Mouse (Mus musculus) MEL (cell line): ENCODE measurements around the gene Arhgap24. TPM values are rescaled to one million over a fixed set of nuclear protein-coding genes. Genes with fewer than 3 reads are reported as not detected.

Experiments
- DNase-seq: peaks from one replicate; pipeline ENCODE4 v3.0.0; 2011; ENCODE audit warnings: low read depth, low spot score
- H3K27ac ChIP-seq: 2 replicates; pipeline ENCODE4 v1.5.1; 2012; ENCODE audit warnings: low read depth, mild to moderate bottlenecking, control low read depth, low read length, moderate library complexity; ENCODE audit not compliant: control insufficient read depth
- H3K27me3 ChIP-seq, 2 experiments: fragments of 150-350 bp in 1 of 2; sonication (generic) in 1 of 2; 2 replicates each; pipeline ENCODE4 v1.6.1; 2012; ENCODE audit warnings: low read length in 2 of 2, mild to moderate bottlenecking in 2 of 2, improper control_type of control experiment in 1 of 2, moderate library complexity in 1 of 2; ENCODE audit not compliant: insufficient read depth in 2 of 2, control insufficient read depth in 1 of 2
- H3K36me3 ChIP-seq, 2 experiments: 2 replicates each; pipeline ENCODE4 v1.6.1; 2012 to 2014; ENCODE audit warnings: low read length in 2 of 2, improper control_type of control experiment in 1 of 2, inconsistent platforms in 1 of 2, mild to moderate bottlenecking in 1 of 2; ENCODE audit not compliant: insufficient read depth in 2 of 2, control insufficient read depth in 1 of 2
- H3K4me1 ChIP-seq, 2 experiments: fragments of 150-350 bp in 1 of 2; sonication (generic) in 1 of 2; 2 replicates each; pipeline ENCODE4 v1.6.1; 2012; ENCODE audit warnings: low read length in 2 of 2, improper control_type of control experiment in 1 of 2, mild to moderate bottlenecking in 1 of 2; ENCODE audit not compliant: insufficient read depth in 2 of 2, control insufficient read depth in 1 of 2
- H3K4me3 ChIP-seq, 2 experiments: fragments of 150-350 bp in 1 of 2; sonication (generic) in 1 of 2; 2 replicates each; pipeline ENCODE4 v1.5.1; 2012; ENCODE audit warnings: low read depth in 2 of 2, low read length in 2 of 2, mild to moderate bottlenecking in 2 of 2, moderate library complexity in 2 of 2, control low read depth in 1 of 2, improper control_type of control experiment in 1 of 2; ENCODE audit not compliant: control insufficient read depth in 1 of 2, insufficient read depth in 1 of 2
- H3K79me2 ChIP-seq: 2 replicates; pipeline ENCODE4 v1.6.1; 2012; ENCODE audit warnings: mild to moderate bottlenecking, low read length, moderate library complexity; ENCODE audit not compliant: control insufficient read depth, poor library complexity, insufficient read depth
- H3K9ac ChIP-seq: 2 replicates; pipeline ENCODE4 v1.6.1; 2012; ENCODE audit warnings: low read depth, mild to moderate bottlenecking, control low read depth, low read length, moderate library complexity; ENCODE audit not compliant: control insufficient read depth, poor library complexity, severe bottlenecking
- H3K9me3 ChIP-seq: fragments of 150-350 bp; sonication (generic); replicated peaks from 2 replicates; pipeline ENCODE4 v1.6.1; 2012; ENCODE audit warnings: mild to moderate bottlenecking, low read length, improper control_type of control experiment, moderate library complexity; ENCODE audit not compliant: insufficient read depth
- BHLHE40 ChIP-seq: IDR thresholded peaks from 2 replicates; pipeline ENCODE4 v1.6.1; 2012; ENCODE audit warnings: low read depth, mild to moderate bottlenecking, inconsistent platforms, low read length, improper control_type of control experiment, borderline replicate concordance
- CHD2 ChIP-seq: IDR thresholded peaks from 2 replicates; pipeline ENCODE4 v1.6.1; 2011; ENCODE audit warnings: low read length, improper control_type of control experiment
- CTCF ChIP-seq, 3 experiments: IDR thresholded peaks in 2 of 3; conservative IDR thresholded peaks in 1 of 3; 2 replicates each; pipeline ENCODE4 v1.5.1; 2011 to 2012; ENCODE audit warnings: low read length in 3 of 3, low read depth in 2 of 3, mild to moderate bottlenecking in 2 of 3, improper control_type of control experiment in 1 of 3, inconsistent platforms in 1 of 3, mixed read lengths in 1 of 3, moderate library complexity in 1 of 3; ENCODE audit not compliant: control insufficient read depth in 1 of 3, insufficient read depth in 1 of 3, poor library complexity in 1 of 3, severe bottlenecking in 1 of 3
- E2F4 ChIP-seq: IDR thresholded peaks from 2 replicates; pipeline ENCODE4 v1.6.1; 2011; ENCODE audit warnings: low read depth, low read length, improper control_type of control experiment, borderline replicate concordance
- ELF1 ChIP-seq: IDR thresholded peaks from 2 replicates; pipeline ENCODE4 v1.6.1; 2014; ENCODE audit warnings: low read depth, mild to moderate bottlenecking, inconsistent platforms, low read length, improper control_type of control experiment, moderate library complexity
- EP300 ChIP-seq, 2 experiments: IDR thresholded peaks; 2 replicates each; pipeline ENCODE4 v1.6.1; 2011; ENCODE audit warnings: improper control_type of control experiment in 2 of 2, low read length in 2 of 2, low read depth in 1 of 2, mild to moderate bottlenecking in 1 of 2
- ETS1 ChIP-seq: IDR thresholded peaks from 2 replicates; pipeline ENCODE4 v1.6.1; 2012; ENCODE audit warnings: low read depth, mild to moderate bottlenecking, inconsistent platforms, low read length, improper control_type of control experiment, moderate library complexity
- GABPA ChIP-seq: IDR thresholded peaks from 2 replicates; pipeline ENCODE4 v1.6.1; 2012; ENCODE audit warnings: low read depth, mild to moderate bottlenecking, inconsistent platforms, low read length, improper control_type of control experiment, moderate library complexity
- GATA1 ChIP-seq: IDR thresholded peaks from 2 replicates; pipeline ENCODE4 v1.6.1; 2011; ENCODE audit warnings: low read depth, low read length, improper control_type of control experiment
- HCFC1 ChIP-seq: IDR thresholded peaks from 2 replicates; pipeline ENCODE4 v1.6.1; 2012; ENCODE audit warnings: low read depth, mild to moderate bottlenecking, inconsistent platforms, low read length, improper control_type of control experiment, moderate library complexity
- KAT2A ChIP-seq: conservative IDR thresholded peaks from 2 replicates; pipeline ENCODE4 v1.6.1; 2012; ENCODE audit warnings: low read depth, low read length, improper control_type of control experiment, inconsistent platforms
- MAFK ChIP-seq: IDR thresholded peaks from 2 replicates; pipeline ENCODE4 v1.6.1; 2011; ENCODE audit warnings: low read depth, mild to moderate bottlenecking, low read length, improper control_type of control experiment, borderline replicate concordance
- MYB ChIP-seq: IDR thresholded peaks from 2 replicates; pipeline ENCODE4 v1.6.1; 2011; ENCODE audit warnings: mild to moderate bottlenecking, low read depth, low read length, improper control_type of control experiment
- NELFE ChIP-seq: IDR thresholded peaks from 2 replicates; pipeline ENCODE4 v1.6.1; 2011; ENCODE audit warnings: low read depth, low read length, improper control_type of control experiment
- NRF1 ChIP-seq: IDR thresholded peaks from 2 replicates; pipeline ENCODE4 v1.6.1; 2014; ENCODE audit warnings: low read depth, mild to moderate bottlenecking, inconsistent platforms, low read length, improper control_type of control experiment, moderate library complexity; ENCODE audit not compliant: poor library complexity, insufficient read depth, severe bottlenecking
- POLR2AphosphoS5 ChIP-seq: IDR thresholded peaks from 2 replicates; pipeline ENCODE4 v1.6.1; 2012; ENCODE audit warnings: low read depth, borderline replicate concordance, mild to moderate bottlenecking, inconsistent platforms, low read length, moderate library complexity, mixed read lengths
- RCOR1 ChIP-seq: IDR thresholded peaks from 2 replicates; pipeline ENCODE4 v1.6.1; 2012; ENCODE audit warnings: low read depth, mild to moderate bottlenecking, inconsistent platforms, low read length, improper control_type of control experiment
- SMC3 ChIP-seq: IDR thresholded peaks from 2 replicates; pipeline ENCODE4 v1.6.1; 2011; ENCODE audit warnings: low read depth, low read length, improper control_type of control experiment
- TAL1 ChIP-seq: IDR thresholded peaks from 2 replicates; pipeline ENCODE4 v1.6.1; 2012; ENCODE audit warnings: mild to moderate bottlenecking, inconsistent platforms, low read length, moderate library complexity, mixed read lengths
- TBP ChIP-seq: IDR thresholded peaks from 2 replicates; pipeline ENCODE4 v1.8.0; 2011; ENCODE audit warnings: low read depth, low read length, improper control_type of control experiment
- TCF12 ChIP-seq: IDR thresholded peaks from 2 replicates; pipeline ENCODE4 v1.6.1; 2014; ENCODE audit warnings: low read depth, mild to moderate bottlenecking, inconsistent platforms, low read length, improper control_type of control experiment, moderate library complexity
- USF1 ChIP-seq: IDR thresholded peaks from 2 replicates; pipeline ENCODE4 v1.6.1; 2014; ENCODE audit warnings: low read depth, mild to moderate bottlenecking, inconsistent platforms, low read length, improper control_type of control experiment, moderate library complexity
- USF2 ChIP-seq, 2 experiments: IDR thresholded peaks; 2 replicates each; pipeline ENCODE4 v1.6.1; 2011 to 2012; ENCODE audit warnings: improper control_type of control experiment in 2 of 2, low read length in 2 of 2, borderline replicate concordance in 1 of 2, inconsistent platforms in 1 of 2, low read depth in 1 of 2, mild to moderate bottlenecking in 1 of 2; ENCODE audit not compliant: insufficient read depth in 1 of 2
- ZMIZ1 ChIP-seq: IDR thresholded peaks from 2 replicates; pipeline ENCODE4 v1.6.1; 2012; ENCODE audit warnings: low read depth, mild to moderate bottlenecking, inconsistent platforms, low read length, improper control_type of control experiment, moderate library complexity
- ZNF384 ChIP-seq: IDR thresholded peaks from 2 replicates; pipeline ENCODE4 v1.6.1; 2012; ENCODE audit warnings: low read depth, mild to moderate bottlenecking, inconsistent platforms, low read length, improper control_type of control experiment
- polyA plus RNA-seq, 2 experiments: library from polyadenylated mRNA; stranded (reverse) in 1 of 2; unstranded in 1 of 2; fragments of >175 nt in 1 of 2; fragments of >200 nt in 1 of 2; gene quantifications; 2 replicates each; pipeline versions ENCODE4 v1.2.1 to v1.2.4; 2012; ENCODE audit warnings: low replicate concordance in 2 of 2, low read depth in 1 of 2; ENCODE audit not compliant: insufficient read length in 2 of 2, insufficient read depth in 1 of 2, missing spikeins in 1 of 2
- total RNA-seq: library from RNA; depleted of rRNA; stranded (reverse); fragments of 300-350 nt; gene quantifications from 2 replicates; pipeline ENCODE4 v1.2.3, GENCODE M21; 2012

Gene Arhgap24
- total and polyA plus RNA-seq, 3 experiments = not detected

DNA sequence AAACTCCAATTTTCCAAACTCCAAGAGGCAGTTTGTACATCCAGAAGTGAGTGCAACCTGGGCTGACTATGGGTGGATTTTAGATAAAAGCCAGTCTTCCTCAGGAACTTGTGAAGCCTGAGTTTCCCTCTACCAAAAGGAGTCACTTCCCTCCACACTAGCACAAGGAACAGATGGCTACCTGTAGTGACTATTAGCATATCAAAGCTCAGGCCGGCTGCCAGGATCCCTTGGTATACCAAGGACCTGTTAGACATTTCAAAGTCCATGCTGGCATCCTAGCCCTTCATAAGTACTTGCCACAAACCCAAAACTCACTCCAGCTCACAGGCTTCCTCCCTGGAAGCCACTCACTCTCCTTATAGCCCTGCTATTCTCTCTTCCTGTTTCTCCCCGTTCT is 3.1 kb upstream of the Arhgap24 start:
- DNase-seq = no peak
- Histone ChIP-seq H3K36me3 (no peaks in the 10 kb centered on the region), H3K4me3 (no peak overlapping the region), H3K27me3 (no peaks in the 10 kb centered on the region), H3K9me3 (no peaks in the 10 kb centered on the region), H3K4me1 (no peaks in the 10 kb centered on the region), H3K27ac (no peak overlapping the region), H3K9ac (no peak overlapping the region), H3K79me2 (no peaks in the 10 kb centered on the region)
- TF ChIP-seq HCFC1 (no peak), CTCF (IDR thresholded peaks at IDR 0.05 in 2 of 3, conservative IDR thresholded peaks at IDR 0.05 in 1 of 3; ENCODE audit: control insufficient read depth in 1 of 3, insufficient read depth in 1 of 3, low read depth in 2 of 3, low read length in 3 of 3, poor library complexity in 1 of 3, severe bottlenecking in 1 of 3) (no peak), EP300 (IDR thresholded peaks at IDR 0.05; ENCODE audit: low read depth in 1 of 2, low read length in 2 of 2) (no peak), MYB (no peak), ZNF384 (no peak)

DNA sequence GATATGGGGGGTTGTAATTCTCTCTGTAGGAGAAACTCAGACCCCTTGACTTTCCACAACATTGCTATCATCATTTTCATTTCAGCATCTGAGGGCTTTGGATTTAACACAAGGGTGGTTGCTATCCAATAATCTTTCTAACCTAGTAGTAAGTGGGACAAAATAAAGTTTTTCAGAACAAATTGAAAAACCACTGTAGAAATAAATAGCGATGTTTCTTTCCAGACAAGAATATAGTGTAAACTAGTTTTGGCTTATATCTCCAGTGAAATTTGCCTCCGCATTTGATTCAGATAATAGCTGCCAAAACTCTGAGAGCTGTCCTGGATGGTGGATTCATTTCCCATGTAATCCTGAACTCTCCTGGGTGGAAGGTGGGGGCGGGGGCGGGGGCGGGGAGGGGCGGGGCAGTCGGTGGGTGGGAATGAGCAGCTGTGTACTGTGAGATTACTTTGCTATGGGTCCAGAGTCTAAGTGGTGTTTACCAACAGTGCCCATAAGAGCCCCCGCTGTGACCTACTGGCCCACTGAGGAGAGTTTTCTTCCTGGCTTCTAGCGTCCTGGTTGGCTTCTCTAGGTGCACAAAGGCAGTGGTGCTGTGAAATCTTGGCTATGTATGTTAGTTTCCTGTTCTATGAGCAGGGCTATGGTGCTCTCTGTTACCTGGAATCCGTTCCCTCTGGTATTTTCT is 2.2 kb downstream of the Arhgap24 start:
- no peaks in the 10 kb centered on the region for H3K9me3 ChIP-seq
- no peak overlapping the region for H3K9ac ChIP-seq
- no peaks in the 10 kb centered on the region for H3K36me3 ChIP-seq
- TF ChIP-seq POLR2AphosphoS5 (no peak), ETS1 (no peak), ZNF384 (no peak), NELFE (no peak), BHLHE40 (no peak)
- H3K4me1 ChIP-seq = no peaks in the 10 kb centered on the region
- DNase-seq = no peak
- no peaks in the 10 kb centered on the region for H3K79me2 ChIP-seq
- H3K27me3 ChIP-seq = no peaks in the 10 kb centered on the region
- H3K4me3 ChIP-seq = no peak overlapping the region
- no peak overlapping the region for H3K27ac ChIP-seq

DNA sequence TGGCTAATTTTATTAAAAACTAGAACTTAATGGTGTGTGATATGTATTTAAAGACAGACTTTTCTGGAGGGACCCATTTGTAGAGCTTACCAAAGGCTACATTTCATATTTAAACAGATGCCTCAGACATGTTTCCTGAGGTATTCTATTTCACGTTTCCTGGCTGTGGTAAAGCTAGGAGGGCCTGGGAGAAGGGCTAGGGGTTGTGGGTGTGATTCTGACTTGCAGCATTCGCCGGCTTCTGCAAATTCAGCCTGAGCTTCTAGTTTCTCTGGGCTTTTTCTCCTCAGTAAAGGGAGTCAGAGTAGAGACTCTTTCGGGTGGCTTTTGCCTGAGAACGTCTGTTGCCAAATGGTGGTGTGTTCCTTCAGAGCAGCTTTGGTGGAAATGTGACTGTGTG is 10.4 kb downstream of the Arhgap24 start:
- H3K27me3 ChIP-seq = no peaks in the 10 kb centered on the region
- H3K36me3 ChIP-seq = no peaks in the 10 kb centered on the region
- H3K9ac ChIP-seq = no peak overlapping the region
- no peak overlapping the region for H3K27ac ChIP-seq
- no peaks in the 10 kb centered on the region for H3K79me2 ChIP-seq
- H3K4me1 ChIP-seq = no peaks in the 10 kb centered on the region
- DNase-seq = no peak
- H3K4me3 ChIP-seq = no peak overlapping the region
- H3K9me3 ChIP-seq = no peaks in the 10 kb centered on the region
- TF ChIP-seq KAT2A = no peak
- no peak for TF ChIP-seq MAFK
- no peak for TF ChIP-seq RCOR1
- TF ChIP-seq SMC3 = no peak
- no peak for TF ChIP-seq CHD2
- no peak for TF ChIP-seq USF2 (IDR thresholded peaks at IDR 0.05; ENCODE audit: borderline replicate concordance in 1 of 2, insufficient read depth in 1 of 2, low read depth in 1 of 2, low read length in 2 of 2)
- no peak for TF ChIP-seq NRF1
- no peak for TF ChIP-seq ZMIZ1
- TF ChIP-seq E2F4 = no peak
- TF ChIP-seq ELF1 = no peak
- TF ChIP-seq EP300 (IDR thresholded peaks at IDR 0.05; ENCODE audit: low read depth in 1 of 2, low read length in 2 of 2) = no peak
- no peak for TF ChIP-seq TAL1
- TF ChIP-seq BHLHE40 = no peak
- TF ChIP-seq ETS1 = no peak
- TF ChIP-seq GATA1 = no peak
- no peak for TF ChIP-seq TBP
- no peak for TF ChIP-seq TCF12
- TF ChIP-seq USF1 = no peak
- TF ChIP-seq GABPA = no peak
